Mouse (Mus musculus) ES-Bruce4 (cell line): ENCODE data around the gene Capza2. TPM values are rescaled to one million over a fixed set of nuclear protein-coding genes. Genes with fewer than 3 reads are reported as not detected.

ENCODE experiments used
- H3K27ac ChIP-seq: 2 replicates; pipeline ENCODE4 v1.5.1; 2012; ENCODE audit warnings: low read length, inconsistent platforms; ENCODE audit not compliant: insufficient read depth
- H3K27me3 ChIP-seq: 2 replicates; pipeline ENCODE4 v1.6.1; 2012; ENCODE audit warnings: mild to moderate bottlenecking, low read length, inconsistent platforms; ENCODE audit not compliant: control insufficient read depth, poor library complexity, insufficient read depth, severe bottlenecking
- H3K36me3 ChIP-seq: 2 replicates; pipeline ENCODE4 v1.6.1; 2012; ENCODE audit warnings: inconsistent platforms, mild to moderate bottlenecking, low read length, moderate library complexity; ENCODE audit not compliant: control insufficient read depth, poor library complexity, insufficient read depth, severe bottlenecking
- H3K4me1 ChIP-seq: one replicate; pipeline ENCODE4 v1.8.1; 2011; ENCODE audit warnings: low read length; ENCODE audit not compliant: control insufficient read depth, insufficient read depth
- H3K4me3 ChIP-seq: 2 replicates; pipeline ENCODE4 v1.5.1; 2011; ENCODE audit warnings: low read depth, mild to moderate bottlenecking, low read length
- H3K9ac ChIP-seq: 2 replicates; pipeline ENCODE4 v1.6.1; 2012; ENCODE audit warnings: low read depth, mild to moderate bottlenecking, inconsistent platforms; ENCODE audit not compliant: poor library complexity, severe bottlenecking
- H3K9me3 ChIP-seq: replicated peaks from 2 replicates; pipeline ENCODE4 v1.6.1; 2012; ENCODE audit warnings: mild to moderate bottlenecking, low read length, inconsistent platforms; ENCODE audit not compliant: control insufficient read depth, poor library complexity, insufficient read depth, severe bottlenecking
- CTCF ChIP-seq: IDR thresholded peaks from one replicate; pipeline ENCODE4 v1.8.1; 2011; ENCODE audit warnings: low read depth, low read length
- EP300 ChIP-seq: IDR thresholded peaks from 2 replicates; pipeline ENCODE4 v1.6.1; 2011; ENCODE audit warnings: low read depth, low read length; ENCODE audit not compliant: insufficient read depth
- POLR2A ChIP-seq: IDR thresholded peaks from one replicate; pipeline ENCODE4 v1.8.1; 2011; ENCODE audit warnings: low read length; ENCODE audit not compliant: insufficient read depth
- polyA plus RNA-seq: library from polyadenylated mRNA; stranded (reverse); fragments of >200 nt; gene quantifications from 2 replicates; pipeline ENCODE4 v1.2.4, GENCODE M21; 2011; ENCODE audit warnings: low read depth; ENCODE audit not compliant: missing spikeins, insufficient read depth, insufficient read length

The Capza2 gene
- polyA plus RNA-seq, 1 experiment = 232 TPM

- Histone ChIP-seq H3K27me3 (no peaks in the 10 kb centered on the region), H3K9ac (no peak overlapping the region), H3K4me1 (peaks cover 6% of the 10 kb centered on the region)
Measured at GRCm38 (mm10) chr6:17621436-17621835, 14.6 kb upstream of the Capza2 start.

GRCm38 (mm10) chr6:17628701-17629455, 7.2 kb upstream of the Capza2 start:
- Histone ChIP-seq H3K4me3 (no peak overlapping the region), H3K9me3 (no peaks in the 10 kb centered on the region), H3K27me3 (no peaks in the 10 kb centered on the region), H3K4me1 (peaks cover 3% of the 10 kb centered on the region), H3K36me3 (no peaks in the 10 kb centered on the region), H3K9ac (no peak overlapping the region), H3K27ac (peak overlapping the region; percentile 80)
- TF ChIP-seq POLR2A (no peak), EP300 (no peak), CTCF (no peak)

More at GRCm38 (mm10) chr6:17621436-17621835, 14.6 kb upstream of the Capza2 start:
- Histone ChIP-seq H3K4me3 (no peak overlapping the region), H3K36me3 (no peaks in the 10 kb centered on the region), H3K27ac (peak overlapping the region; percentile 87), H3K9me3 (0 out of 2 replicates have a peak, but pooled peaks cover 5% of the 10 kb centered on the region)
- TF ChIP-seq POLR2A (no peak), EP300 (no peak), CTCF (no peak)

GRCm38 (mm10) chr6:17629756-17630155, 6.3 kb upstream of the Capza2 start:
- H3K4me3 ChIP-seq = no peak overlapping the region
- H3K27ac ChIP-seq = peak overlapping the region; percentile 51; the same call in 1 of the 2 replicates
- no peaks in the 10 kb centered on the region for H3K36me3 ChIP-seq
- no peaks in the 10 kb centered on the region for H3K9me3 ChIP-seq
- H3K27me3 ChIP-seq = no peaks in the 10 kb centered on the region
- no peak overlapping the region for H3K9ac ChIP-seq
- TF ChIP-seq CTCF (no peak), EP300 (no peak), POLR2A (no peak)
- H3K4me1 ChIP-seq = peaks cover 5% of the 10 kb centered on the region

GRCm38 (mm10) chr6:17631611-17632010, 4.4 kb upstream of the Capza2 start:
- Histone ChIP-seq H3K27ac (no peak overlapping the region), H3K9ac (no peak overlapping the region), H3K36me3 (no peaks in the 10 kb centered on the region), H3K9me3 (no peaks in the 10 kb centered on the region), H3K27me3 (0 out of 2 replicates have a peak, but pooled peaks cover 2% of the 10 kb centered on the region), H3K4me3 (no peak overlapping the region), H3K4me1 (peaks cover 5% of the 10 kb centered on the region)
- TF ChIP-seq EP300 = no peak
- no peak for TF ChIP-seq POLR2A
- no peak for TF ChIP-seq CTCF

- H3K9me3 ChIP-seq = no peaks in the 10 kb centered on the region
- H3K36me3 ChIP-seq = no peaks in the 10 kb centered on the region
- H3K27ac ChIP-seq = no peak overlapping the region
- H3K4me1 ChIP-seq = peaks cover 5% of the 10 kb centered on the region
- H3K4me3 ChIP-seq = no peak overlapping the region
- H3K27me3 ChIP-seq = 0 out of 2 replicates have a peak, but pooled peaks cover 2% of the 10 kb centered on the region
- no peak for TF ChIP-seq EP300
- no peak for TF ChIP-seq CTCF
- no peak for TF ChIP-seq POLR2A
- no peak overlapping the region for H3K9ac ChIP-seq
Measured at GRCm38 (mm10) chr6:17633819-17634218, 2.2 kb upstream of the Capza2 start.

GRCm38 (mm10) chr6:17634992-17635391, 1.0 kb upstream of the Capza2 start:
- Histone ChIP-seq H3K4me1 (peaks cover 4% of the 10 kb centered on the region), H3K27ac (no peak overlapping the region), H3K36me3 (no peaks in the 10 kb centered on the region), H3K27me3 (0 out of 2 replicates have a peak, but pooled peaks cover 2% of the 10 kb centered on the region), H3K9me3 (no peaks in the 10 kb centered on the region), H3K4me3 (no peak overlapping the region), H3K9ac (no peak overlapping the region)
- TF ChIP-seq CTCF (no peak), POLR2A (no peak), EP300 (no peak)
